Mouse (Mus musculus) regulatory T cell (primary cell): ENCODE data around the gene Rabepk.
"Not testable (repeated sequence)": the region's sequence is repeated elsewhere in the genome, so short reads cannot be mapped to it uniquely, and the experiment has no call there.

Experiments used
- in situ Hi-C: fragments of 300-600 bp; cut with MboI, MseI; formaldehyde crosslinking; loops from one replicate; pipeline ENCODE4 v1.15.1; 2025; ENCODE audit warnings: high pct_unique_total_duplicates

The Rabepk gene

GRCm38 (mm10) chr2:34805364-34805950, 5.7 kb upstream of the Rabepk start:
- in situ Hi-C loops: loop anchor here (5.0 kb wide), 1 partner anchor 157 kb away; the partner anchor contains the start of gene Traf1

- in situ Hi-C loops: loop anchor here (5.0 kb wide), 1 partner anchor 157 kb away; the partner anchor contains the start of gene Traf1
Observed at GRCm38 (mm10) chr2:34804815-34805214, 5.1 kb upstream of the Rabepk start.

GRCm38 (mm10) chr2:34804172-34804571, 4.5 kb upstream of the Rabepk start:
- in situ Hi-C loops: no loop called here

- in situ Hi-C loops: no loop called here
Observed at GRCm38 (mm10) chr2:34803746-34804145, 4.0 kb upstream of the Rabepk start.

- in situ Hi-C loops: not testable (repeated sequence)
Observed at GRCm38 (mm10) chr2:34802565-34803245, 3.0 kb upstream of the Rabepk start.

- in situ Hi-C loops: no loop called here
Observed at GRCm38 (mm10) chr2:34801516-34802482, 2.1 kb upstream of the Rabepk start.

- in situ Hi-C loops: no loop called here
Observed at GRCm38 (mm10) chr2:34800371-34800770, 659 bp upstream of the Rabepk start.

- in situ Hi-C loops: no loop called here
Observed at GRCm38 (mm10) chr2:34795426-34795825, 4.3 kb downstream of the Rabepk start.

- in situ Hi-C loops: no loop called here
Observed at GRCm38 (mm10) chr2:34794511-34794910, 5.2 kb downstream of the Rabepk start.

GRCm38 (mm10) chr2:34792543-34792942, 7.2 kb downstream of the Rabepk start:
- in situ Hi-C loops: not testable (repeated sequence)

GRCm38 (mm10) chr2:34790282-34790681, 9.4 kb downstream of the Rabepk start:
- in situ Hi-C loops: no loop called here

GRCm38 (mm10) chr2:34784085-34784484, 15.6 kb downstream of the Rabepk start:
- in situ Hi-C loops: no loop called here

GRCm38 (mm10) chr2:34783064-34784020, 16.4 kb downstream of the Rabepk start:
- in situ Hi-C loops: no loop called here

GRCm38 (mm10) chr2:34777237-34777868, 22.4 kb downstream of the Rabepk start:
- in situ Hi-C loops: loop anchor here (10.0 kb wide), 1 partner anchor 187 kb away; the partner anchor contains the start of gene Traf1

GRCm38 (mm10) chr2:34774493-34774892, 25.2 kb downstream of the Rabepk start:
- in situ Hi-C loops: loop anchor here (10.0 kb wide), 1 partner anchor 190 kb away; the partner anchor contains the start of gene Traf1

GRCm38 (mm10) chr2:34773673-34774072, 26.0 kb downstream of the Rabepk start:
- in situ Hi-C loops: loop anchor here (10.0 kb wide), 1 partner anchor 191 kb away; the partner anchor contains the start of gene Traf1

- in situ Hi-C loops: loop anchor here (10.0 kb wide), 1 partner anchor 192 kb away; the partner anchor contains the start of gene Traf1
Observed at GRCm38 (mm10) chr2:34772252-34773235, 27.2 kb downstream of the Rabepk start.

- in situ Hi-C loops: loop anchor here (10.0 kb wide), 1 partner anchor 193 kb away; the partner anchor contains the start of gene Traf1
Observed at GRCm38 (mm10) chr2:34771368-34772226, 28.1 kb downstream of the Rabepk start, which contains the start of gene Hspa5. Gene Hspa5, plus strand, starts transcription at chr2:34771970.
